Mouse (Mus musculus) embryonic stem cell, embryonic (primary cell): ENCODE results near the gene Slx4ip.
"Not testable (repeated sequence)": the region's sequence is repeated elsewhere in the genome, so short reads cannot be mapped to it uniquely, and the experiment has no call there.

Experiments used
- CTCF ChIA-PET, 4 experiments: fragments of 300-600 bp in 2 of 4; fragments of 350-600 bp in 2 of 4; sonication (Branson Sonifier 250); formaldehyde crosslinking; loops; one replicate each; lab custom pipeline; 2022; ENCODE audit warnings: inconsistent platforms in 2 of 4; lab: Charles Lee
- POLR2A ChIA-PET, 4 experiments: fragments of 300-600 bp in 2 of 4; fragments of 350-600 bp in 2 of 4; sonication (Branson Sonifier 250); formaldehyde crosslinking; loops; one replicate each; lab custom pipeline; 2022; ENCODE audit warnings: antibody characterized with exemption in 4 of 4, inconsistent platforms in 1 of 4; lab: Charles Lee

Gene Slx4ip

DNA sequence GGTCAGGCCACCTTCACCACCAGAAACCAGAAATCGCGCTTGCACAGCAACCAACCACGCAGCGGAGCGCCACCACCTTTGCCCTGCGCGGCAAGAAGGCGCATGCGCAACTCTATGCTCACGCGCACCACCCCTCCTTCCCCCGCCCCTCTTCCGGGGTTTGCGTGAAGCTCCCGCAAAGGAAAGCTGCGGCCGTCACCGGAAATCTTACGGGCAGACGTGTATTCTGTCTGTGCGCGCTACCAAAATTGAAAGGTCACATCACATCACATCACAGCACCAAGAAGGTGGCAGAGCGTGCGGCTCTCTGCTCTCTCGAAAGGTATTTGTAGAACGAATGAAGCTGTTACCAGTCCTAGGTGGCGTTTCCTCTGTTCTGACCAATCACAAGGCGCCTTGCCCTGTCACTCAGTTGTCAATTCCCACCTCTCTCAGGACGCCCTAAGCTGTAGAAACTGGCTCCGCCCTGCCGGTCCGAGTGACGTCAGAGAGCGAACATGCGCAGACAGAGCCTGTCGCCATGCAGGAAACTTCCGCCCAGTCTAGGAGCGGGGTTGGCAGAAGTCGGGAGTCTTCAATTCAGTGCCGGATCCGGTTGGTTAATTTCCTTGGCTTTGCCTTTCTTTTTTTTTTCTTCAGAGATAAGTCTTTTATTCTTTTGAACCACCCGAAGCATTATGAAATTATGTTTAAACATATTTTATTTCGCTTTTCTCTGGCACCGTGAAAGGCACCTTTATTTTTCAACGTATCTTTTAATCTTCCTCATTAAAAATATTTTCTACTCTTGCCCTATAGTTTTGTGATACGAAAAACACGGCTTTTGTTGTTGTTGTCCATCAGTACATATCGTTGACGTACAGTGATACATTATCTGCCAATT is at the start of gene Slx4ip, which contains the start of the genes AL731706.1 and Mkks:
TSS of gene Slx4ip (plus strand) at position 151 of the 883 bp plus-strand sequence.
TSS of gene AL731706.1 (minus strand) at position 322 of the 883 bp plus-strand sequence.
TSS of gene Mkks (minus strand) at position 322 of the 883 bp plus-strand sequence.
- POLR2A ChIA-PET: interaction anchor here in 3 of 4 experiments (0.5 to 3.8 kb wide), 97 partner anchors 9 to 1245 kb away, joined by 3 to 34 read pairs (median 4); partner anchors contain the start of genes Jag1 (in 3 of the 3), Snap25 (in 3 of the 3) and Plcb4 (in 1 of the 3)
- CTCF ChIA-PET: interaction anchor here in 2 of 4 experiments (0.6 to 0.8 kb wide), 2 partner anchors 21 to 838 kb away, joined by 3 read pairs; no protein-coding TSS in a partner anchor

DNA sequence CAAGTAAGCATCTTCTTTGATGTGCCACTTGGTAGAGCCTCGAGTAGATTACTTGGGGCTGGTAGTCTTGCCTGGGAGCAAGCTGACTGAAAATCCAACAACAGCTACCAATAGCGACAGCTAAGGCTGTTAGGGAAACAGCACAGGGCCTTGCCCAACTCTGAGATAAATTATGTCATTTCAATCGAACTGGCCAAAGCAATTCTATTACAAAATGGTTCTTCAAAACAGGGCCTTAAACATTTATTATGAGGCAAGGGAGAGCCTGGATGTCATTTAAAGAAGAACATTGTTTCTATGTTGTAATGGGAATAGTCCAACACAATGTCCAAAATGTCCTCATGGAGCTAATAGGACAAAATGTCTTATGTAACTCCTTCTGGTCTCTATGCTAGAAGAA is 40.7 kb upstream of the Slx4ip start:
- ChIA-PET POLR2A (interaction anchor here in 1 of 4 experiments (1.1 kb wide), 1 partner anchor 41 kb away, joined by 3 read pairs; the partner anchor contains the start of genes AL731706.1, Mkks and Slx4ip), CTCF (no interaction called here)

DNA sequence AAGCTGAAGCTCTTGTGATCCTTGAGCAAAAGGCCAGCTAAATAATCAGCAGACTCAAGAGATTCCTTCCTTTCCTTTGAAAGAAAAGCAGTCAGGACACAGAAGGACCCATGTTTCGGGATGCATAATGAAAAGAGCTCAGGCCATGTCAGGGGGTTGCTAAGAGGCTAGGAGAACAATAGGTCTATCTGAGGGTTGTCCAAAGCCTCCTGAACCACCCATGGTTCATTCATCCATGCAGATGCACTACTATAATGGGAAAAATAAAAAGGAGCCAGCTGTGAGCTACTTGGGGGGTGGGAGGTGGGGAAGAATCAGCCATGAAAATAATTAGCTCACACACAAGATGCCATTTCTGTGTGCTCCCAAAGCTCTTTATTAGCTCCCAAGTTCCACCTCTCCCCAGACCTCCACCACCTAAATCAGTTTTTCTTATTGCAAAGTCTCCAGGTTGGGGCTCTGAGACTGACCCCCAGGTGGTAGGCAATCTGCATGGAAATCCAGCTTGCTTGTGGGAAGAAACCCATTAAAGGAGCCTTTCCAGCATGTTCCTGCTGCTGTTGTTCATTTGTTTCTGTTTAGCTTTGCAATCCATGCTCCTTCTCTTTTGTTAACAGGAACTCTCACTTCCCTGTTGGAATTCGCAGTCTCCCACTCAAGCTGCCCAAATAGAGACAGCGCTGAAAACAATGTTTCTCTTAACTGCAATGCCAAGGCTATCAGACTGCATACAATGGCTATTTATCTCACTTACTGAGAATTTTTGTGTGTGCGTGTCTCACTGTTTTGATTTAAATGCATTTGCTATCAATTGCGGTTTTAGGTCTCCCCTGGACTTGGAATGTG is 36.3 kb upstream of the Slx4ip start:
- POLR2A ChIA-PET: interaction anchor here in 1 of 4 experiments (0.6 to 1.2 kb wide), 2 partner anchors 25 to 159 kb away, joined by 3 read pairs; no protein-coding TSS in a partner anchor
- CTCF ChIA-PET: interaction anchor here in 1 of 4 experiments (0.6 kb wide), 1 partner anchor 681 kb away, joined by 3 read pairs; no protein-coding TSS in a partner anchor

DNA sequence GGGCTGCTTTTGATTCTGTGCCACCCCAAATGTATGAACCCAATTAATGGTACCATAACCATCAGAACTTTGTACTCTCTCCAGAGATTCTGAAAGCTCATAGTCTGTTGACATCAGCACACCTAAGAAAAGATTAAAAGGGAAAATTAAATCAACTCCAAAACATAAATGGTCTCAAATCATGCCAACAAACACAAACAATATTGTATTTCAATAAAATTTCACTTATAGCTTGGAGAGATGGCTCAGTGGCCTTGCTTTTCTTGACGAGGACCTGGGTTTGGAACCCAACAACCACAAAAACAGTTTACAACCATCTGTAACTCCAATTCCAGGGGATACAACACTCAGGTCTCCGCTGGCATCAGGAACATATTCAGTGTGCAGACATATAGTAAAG is 5.4 kb upstream of the Slx4ip start, which contains the start of gene AL731706.2:
TSS of gene AL731706.2 (minus strand) at position 101 of the 400 bp plus-strand sequence.
- ChIA-PET POLR2A (no interaction called here), CTCF (no interaction called here)

DNA sequence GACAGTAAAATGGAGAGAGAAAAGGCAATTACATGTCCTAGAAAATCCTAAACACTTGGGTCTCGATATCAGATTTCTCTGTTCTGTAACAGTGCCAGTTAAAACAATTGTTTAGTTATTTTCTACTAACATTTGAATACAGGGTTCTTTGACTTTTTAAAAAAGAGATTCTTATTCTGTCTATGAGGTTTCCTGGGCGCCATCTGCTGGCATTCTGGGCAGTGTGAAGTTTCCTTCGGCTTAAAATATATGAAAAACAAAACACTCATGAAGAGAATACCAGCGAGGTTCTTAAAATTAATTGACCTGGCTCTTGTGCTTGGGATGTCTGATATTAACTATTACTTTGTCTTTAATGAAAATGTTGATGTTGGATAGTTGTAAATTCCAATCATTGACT is 4.2 kb upstream of the Slx4ip start:
- ChIA-PET CTCF (no interaction called here), POLR2A (interaction anchor here in 1 of 4 experiments (1.4 kb wide), 1 partner anchor 31 kb away, joined by 3 read pairs; no protein-coding TSS in a partner anchor)

DNA sequence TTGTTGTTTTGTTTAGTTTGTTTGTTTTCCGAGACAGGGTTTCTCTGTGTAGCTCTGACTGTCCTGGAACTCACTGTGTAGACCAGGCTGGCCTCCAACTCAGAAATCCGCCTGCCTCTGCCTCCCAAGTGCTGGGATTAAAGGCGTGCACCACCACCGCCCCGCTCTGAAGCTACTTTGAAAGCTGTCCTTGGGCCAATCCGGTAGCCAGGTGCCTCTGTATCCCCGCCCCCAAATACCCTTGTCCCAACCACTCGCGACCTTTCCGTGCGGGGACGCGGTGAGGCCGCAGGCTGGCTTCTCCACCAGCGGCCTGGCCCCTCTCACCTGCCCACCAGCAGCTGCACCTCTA is 326 bp upstream of the Slx4ip start:
- POLR2A ChIA-PET: interaction anchor here in 3 of 4 experiments (0.6 to 3.8 kb wide), 85 partner anchors 9 to 1244 kb away, joined by 3 to 34 read pairs (median 4); partner anchors contain the start of genes Jag1 (in 3 of the 3), Snap25 (in 3 of the 3) and Plcb4 (in 1 of the 3)
- CTCF ChIA-PET: not testable (repeated sequence)

DNA sequence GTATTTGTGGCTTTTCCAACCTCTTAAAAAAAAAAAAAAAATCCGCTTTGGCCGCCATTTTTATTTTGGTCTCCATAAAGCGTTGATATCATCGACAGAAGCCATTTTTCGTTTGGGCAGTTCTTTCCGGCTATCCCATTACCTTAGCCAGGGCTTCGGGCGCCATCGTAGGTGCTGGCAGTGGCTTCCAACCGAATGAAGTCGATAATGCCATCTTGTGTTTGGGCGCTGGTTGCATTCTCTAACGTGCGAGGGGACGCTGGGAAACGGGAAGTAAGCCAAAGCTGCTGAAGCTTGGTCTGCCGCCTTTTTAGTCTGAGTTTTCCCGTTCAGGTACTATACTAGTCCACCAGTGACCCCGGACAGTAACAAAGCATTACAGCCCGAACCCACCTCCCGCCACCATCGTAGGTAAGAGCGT is 943 bp downstream of the Slx4ip start:
- CTCF ChIA-PET: interaction anchor here in 1 of 4 experiments (0.8 kb wide), 1 partner anchor 21 kb away, joined by 3 read pairs; no protein-coding TSS in a partner anchor
- POLR2A ChIA-PET: interaction anchor here in 3 of 4 experiments (0.6 to 3.8 kb wide), 58 partner anchors 8 to 1235 kb away, joined by 3 to 34 read pairs (median 6); partner anchors contain the start of genes Snap25 (in 3 of the 3) and Jag1 (in 2 of the 3)

DNA sequence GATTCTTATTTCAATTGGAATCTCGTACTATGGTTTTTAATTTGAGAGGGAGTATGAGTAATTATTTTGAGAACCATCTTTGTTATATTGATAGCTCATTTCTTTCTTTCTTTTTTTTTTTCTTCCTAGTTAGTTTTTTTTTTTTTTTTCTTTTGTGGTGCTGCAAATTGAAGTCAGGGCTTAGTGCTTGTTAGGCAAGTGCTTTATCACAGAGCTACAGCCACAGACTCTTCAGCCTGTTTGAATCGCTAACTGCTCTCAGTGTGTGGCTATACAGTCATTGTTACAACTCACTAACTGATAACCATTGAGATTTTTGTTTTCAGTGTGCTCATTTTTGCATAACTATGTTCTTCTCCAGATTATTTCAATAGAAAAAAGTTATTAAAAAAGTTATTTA is 3.5 kb downstream of the Slx4ip start:
- CTCF ChIA-PET: no interaction called here

DNA sequence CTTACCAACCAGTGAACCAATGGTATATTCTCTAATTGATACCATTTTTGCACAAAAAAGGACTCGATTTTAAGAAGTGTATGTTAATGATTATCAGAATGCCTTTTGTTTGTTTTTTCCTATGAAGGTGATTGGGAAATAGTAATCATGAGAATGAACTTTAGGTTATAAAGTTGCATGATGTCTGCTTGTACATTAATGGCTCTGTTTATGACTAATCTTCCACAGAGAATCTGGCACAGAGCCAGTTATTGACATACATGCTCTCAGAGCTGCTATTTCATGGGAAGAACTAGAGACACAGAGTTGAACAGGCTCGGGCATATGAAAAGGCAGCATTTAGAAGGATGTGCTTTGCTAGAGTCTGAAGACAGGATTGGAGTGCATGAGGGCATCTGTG is 5.1 kb downstream of the Slx4ip start:
- POLR2A ChIA-PET: no interaction called here

More for the DNA sequence above, 3.5 kb downstream of the Slx4ip start:
- POLR2A ChIA-PET: interaction anchor here in 1 of 4 experiments (0.6 to 0.7 kb wide), 2 partner anchors 293 to 1369 kb away, joined by 3 read pairs; no protein-coding TSS in a partner anchor

DNA sequence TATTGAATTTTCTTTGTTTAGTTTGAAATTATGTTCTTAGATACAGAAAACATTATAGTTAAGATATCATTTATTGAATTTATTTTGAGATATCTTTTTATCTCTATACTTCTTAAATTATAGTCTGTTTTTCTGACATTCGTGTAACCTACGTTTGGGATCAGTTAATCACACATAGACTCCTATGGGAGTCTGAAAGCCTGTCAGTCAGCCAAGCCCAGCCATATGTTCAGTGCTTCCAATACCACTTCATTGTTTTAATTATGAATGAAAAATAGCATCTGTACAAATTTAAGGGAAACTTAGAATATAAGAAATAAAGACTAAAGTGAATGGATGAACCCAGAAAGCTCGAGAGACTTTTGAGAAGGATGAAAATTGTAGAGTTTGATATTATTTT is 17.6 kb downstream of the Slx4ip start:
- CTCF ChIA-PET: no interaction called here
- POLR2A ChIA-PET: no interaction called here

More for the DNA sequence above, 5.1 kb downstream of the Slx4ip start:
- CTCF ChIA-PET: no interaction called here

DNA sequence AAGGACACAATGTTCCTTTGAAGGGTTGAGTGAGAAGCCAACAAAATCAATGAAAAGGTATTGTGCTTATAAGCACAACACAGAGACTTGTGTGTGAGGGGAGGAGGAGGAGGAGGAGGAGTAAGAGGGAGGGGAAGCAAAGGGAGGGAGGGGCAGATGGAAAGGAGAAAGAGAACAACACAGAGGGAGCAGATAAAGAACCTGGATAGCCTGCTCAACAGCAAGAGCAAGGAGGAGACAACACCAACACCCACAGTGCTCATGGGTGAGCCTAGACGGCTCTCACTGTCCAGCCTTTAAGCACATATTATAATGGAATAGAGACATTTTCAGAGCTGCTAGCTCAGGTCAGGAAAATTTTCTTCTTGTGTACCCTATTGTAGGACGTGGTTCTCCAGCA is 18.3 kb downstream of the Slx4ip start:
- ChIA-PET POLR2A (interaction anchor here in 1 of 4 experiments (1.1 kb wide), 1 partner anchor 17 kb away, joined by 3 read pairs; no protein-coding TSS in a partner anchor), CTCF (no interaction called here)

DNA sequence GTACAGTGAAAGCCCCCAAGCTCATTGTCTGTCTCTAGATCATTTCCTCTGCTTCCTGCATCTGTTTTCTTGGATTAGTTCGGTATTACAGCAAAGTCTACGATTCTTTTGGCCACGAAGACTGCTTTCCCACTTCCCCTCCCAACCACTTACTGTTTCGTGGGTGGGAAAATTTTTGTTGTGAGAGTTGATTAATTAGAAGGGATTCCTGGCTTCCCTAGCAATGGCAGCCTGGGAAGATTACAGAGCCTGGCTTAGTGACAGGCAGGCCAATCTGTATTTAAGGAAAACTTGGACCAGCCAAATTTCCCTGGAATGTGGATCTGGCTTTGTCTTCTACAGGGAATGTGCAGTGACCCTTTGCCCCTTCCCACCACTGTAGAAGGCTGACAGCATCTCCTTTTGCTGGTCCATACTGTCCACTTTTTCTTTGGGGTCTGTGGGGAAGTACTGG is 21.0 kb downstream of the Slx4ip start:
- ChIA-PET POLR2A (interaction anchor here in 3 of 4 experiments (0.8 to 2.4 kb wide), 5 partner anchors 19 to 27 kb away, joined by 3 to 11 read pairs (median 4); partner anchors contain the start of genes AL731706.1 (in 3 of the 3), Mkks (in 3 of the 3) and Slx4ip (in 2 of the 3)), CTCF (no interaction called here)

DNA sequence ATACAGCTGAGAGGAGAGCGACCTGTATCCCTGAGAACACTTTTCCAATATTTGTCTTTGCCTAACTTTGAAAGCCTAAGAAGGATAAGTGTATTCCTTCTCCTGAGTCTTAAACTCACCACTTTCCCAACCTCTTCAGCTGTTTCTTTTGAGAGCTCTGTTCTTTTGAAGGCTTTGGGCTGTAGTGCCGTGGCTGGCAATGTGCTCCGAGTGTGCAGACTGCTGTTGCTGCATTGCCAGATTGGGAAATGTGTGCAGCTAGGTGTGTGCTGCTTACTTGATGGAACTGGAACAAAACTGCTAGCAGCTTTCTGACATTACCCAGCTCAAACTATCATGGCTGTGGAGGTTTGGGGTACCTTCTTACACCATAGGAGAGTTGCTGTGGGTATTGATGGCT is 22.0 kb downstream of the Slx4ip start:
- CTCF ChIA-PET: no interaction called here
- POLR2A ChIA-PET: interaction anchor here in 2 of 4 experiments (0.5 to 2.4 kb wide), 4 partner anchors 21 to 886 kb away, joined by 4 to 11 read pairs (median 6); partner anchors contain the start of genes AL731706.1 (in 2 of the 2), Mkks (in 2 of the 2) and Slx4ip (in 2 of the 2)

DNA sequence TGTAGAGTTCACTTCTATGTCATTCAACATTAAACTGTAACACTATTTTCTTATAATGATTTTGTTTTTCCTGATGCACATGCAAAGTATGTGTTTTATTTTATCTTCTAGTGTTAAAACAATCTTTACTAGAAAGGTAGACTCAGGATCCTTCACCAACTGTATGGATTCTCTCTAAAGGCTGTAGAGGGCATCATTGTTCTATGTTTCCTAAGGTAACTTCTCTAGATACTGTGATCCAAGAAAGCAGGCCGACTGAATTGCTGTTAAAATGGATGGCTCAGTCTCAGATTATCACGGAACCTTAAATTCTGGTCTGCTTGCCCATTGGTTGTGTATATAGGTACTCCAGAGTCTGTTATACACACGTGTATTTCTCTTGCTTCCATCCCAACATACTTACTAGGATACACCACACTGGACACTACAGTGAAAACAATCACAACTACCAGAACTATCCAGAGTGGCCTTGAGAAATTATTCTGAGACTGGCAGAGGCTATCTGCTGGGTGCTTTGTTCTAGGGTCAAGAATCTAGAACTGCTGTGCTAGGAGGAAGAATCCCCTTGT is 23.4 kb downstream of the Slx4ip start:
- ChIA-PET POLR2A (no interaction called here), CTCF (no interaction called here)

DNA sequence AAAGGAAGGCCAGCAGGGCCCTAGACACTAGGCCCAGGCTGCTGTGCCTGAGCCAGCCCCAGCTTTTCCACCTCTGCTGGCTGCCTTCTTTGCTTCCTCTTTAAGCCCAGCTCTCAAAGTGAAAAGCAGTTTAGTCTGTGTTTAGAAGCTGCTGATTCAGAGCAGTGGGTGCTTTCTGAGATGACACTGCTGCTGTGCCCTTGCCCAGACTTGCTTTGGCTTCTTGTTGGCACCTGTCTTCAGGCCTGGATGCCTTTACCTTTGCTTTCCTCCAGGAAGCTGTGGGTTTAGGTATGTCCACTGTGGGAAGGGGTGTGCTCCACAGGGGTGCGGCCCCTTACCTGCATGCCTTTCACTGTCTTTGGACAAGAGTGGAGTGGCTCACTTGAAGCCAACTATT is 28.4 kb downstream of the Slx4ip start:
- CTCF ChIA-PET: interaction anchor here in 1 of 4 experiments (0.6 kb wide), 1 partner anchor 433 kb away, joined by 3 read pairs; no protein-coding TSS in a partner anchor
- POLR2A ChIA-PET: interaction anchor here in 3 of 4 experiments (0.5 to 2.3 kb wide), 5 partner anchors 19 to 28 kb away, joined by 4 to 22 read pairs (median 6); partner anchors contain the start of genes AL731706.1 (in 2 of the 3), Mkks (in 2 of the 3) and Slx4ip (in 2 of the 3)

DNA sequence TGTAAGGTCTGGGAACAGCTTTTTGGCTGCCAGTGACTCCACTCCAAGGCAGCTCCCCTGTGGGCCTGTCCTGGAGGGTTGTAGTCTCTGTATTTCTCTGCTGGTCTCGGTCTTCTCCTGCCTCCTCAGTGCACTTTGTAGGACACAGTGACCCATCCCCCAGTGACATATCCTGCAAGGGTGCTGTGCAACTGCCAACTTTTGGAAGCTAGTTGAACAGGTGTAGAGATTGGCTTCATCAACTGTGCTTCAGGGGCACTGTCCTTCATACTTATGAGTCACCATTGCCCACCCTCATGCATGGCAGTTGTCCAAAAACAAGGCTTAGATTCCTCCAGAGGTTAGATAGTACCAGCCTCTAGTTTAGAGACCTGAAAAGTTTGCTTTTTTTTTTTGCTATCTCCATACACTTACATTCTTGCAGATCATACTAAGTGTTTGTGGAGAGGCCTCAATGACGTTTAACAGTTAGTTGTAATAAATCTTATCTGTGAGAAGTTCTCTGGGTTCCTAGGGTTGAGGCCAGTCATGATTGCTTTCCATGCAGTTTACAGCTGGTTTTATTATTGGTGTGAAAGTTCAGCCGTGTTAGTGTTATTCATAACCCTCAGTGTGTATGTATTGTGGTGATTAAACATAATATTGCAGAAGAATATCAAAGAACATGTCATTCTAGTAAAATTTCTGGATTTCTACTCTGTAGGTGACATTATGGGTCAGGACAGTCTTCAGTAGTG is 29.4 kb downstream of the Slx4ip start:
- ChIA-PET CTCF (no interaction called here), POLR2A (interaction anchor here in 3 of 4 experiments (1.1 to 2.3 kb wide), 5 partner anchors 20 to 30 kb away, joined by 4 to 22 read pairs (median 6); partner anchors contain the start of genes AL731706.1 (in 3 of the 3), Mkks (in 3 of the 3) and Slx4ip (in 3 of the 3))
